Mouse (Mus musculus): ENCODE measurements around the gene 4930556J24Rik. TPM values are rescaled to one million over a fixed set of nuclear protein-coding genes. Genes with fewer than 3 reads are reported as not detected.
"Not testable (repeated sequence)": the region's sequence is repeated elsewhere in the genome, so short reads cannot be mapped to it uniquely, and the experiment has no call there.

The 4930556J24Rik gene
- polyA plus RNA-seq, 1 experiment from 2014 or later = 0.37 TPM

GRCm38 (mm10) chr11:3913316-3914108, 63.1 kb downstream of the 4930556J24Rik start:
- Histone ChIP-seq H3K4me3 (peak overlapping the region; percentile 63), H3K4me2 (replicated peaks) (peak overlapping the region; percentile 93), H3K4me1 (peaks cover 28% of the 10 kb centered on the region), H3K27me3 (peaks cover 20% of the 10 kb centered on the region), H3K27ac (0 out of 2 replicates have a peak overlapping the region, but pooled peaks have one; percentile 33), H3K9ac (peak overlapping the region; percentile 66), H3K9me3 (no peaks in the 10 kb centered on the region), H3K36me3 (peaks cover 5% of the 10 kb centered on the region; the same call in 1 of the 2 replicates)
- peak; percentile 89 for ATAC-seq (ENCODE audit: low FRiP score, low read depth)
- WGBS = under 1% methylated on average over 65 of the region's 65 CpGs

GRCm38 (mm10) chr11:3912875-3913271, 63.7 kb downstream of the 4930556J24Rik start:
- Histone ChIP-seq H3K27ac (no peak overlapping the region), H3K36me3 (peaks cover 5% of the 10 kb centered on the region; the same call in 1 of the 2 replicates), H3K9me3 (no peaks in the 10 kb centered on the region), H3K9ac (peak overlapping the region; percentile 66), H3K4me2 (replicated peaks) (peak overlapping the region; percentile 93), H3K4me3 (peak overlapping the region; percentile 63), H3K27me3 (peaks cover 20% of the 10 kb centered on the region), H3K4me1 (peaks cover 28% of the 10 kb centered on the region)
- WGBS = 3% methylated on average over 16 of the region's 16 CpGs
- ATAC-seq (ENCODE audit: low FRiP score, low read depth) = no peak

- Histone ChIP-seq H3K9ac (peak overlapping the region; percentile 66; the same call in 1 of the 2 replicates), H3K27ac (no peak overlapping the region), H3K4me1 (peaks cover 28% of the 10 kb centered on the region), H3K36me3 (peaks cover 2% of the 10 kb centered on the region; the same call in 1 of the 2 replicates), H3K4me2 (replicated peaks) (peak overlapping the region; percentile 93), H3K9me3 (no peaks in the 10 kb centered on the region), H3K27me3 (peaks cover 20% of the 10 kb centered on the region), H3K4me3 (peak overlapping the region; percentile 63)
- 20% methylated on average over 19 of the region's 19 CpGs for WGBS
- ATAC-seq (ENCODE audit: low FRiP score, low read depth) = no peak
Observed at GRCm38 (mm10) chr11:3912100-3912874, 64.3 kb downstream of the 4930556J24Rik start.

GRCm38 (mm10) chr11:3911440-3911839, 65.1 kb downstream of the 4930556J24Rik start:
- H3K36me3 ChIP-seq; H3K4me3 ChIP-seq; H3K9me3 ChIP-seq; ATAC-seq (ENCODE audit: low FRiP score, low read depth); H3K9ac ChIP-seq; H3K27ac ChIP-seq: not testable (repeated sequence)
- peaks cover 20% of the 10 kb centered on the region for H3K27me3 ChIP-seq
- 92% methylated on average over 6 of the region's 6 CpGs for WGBS
- H3K4me1 ChIP-seq = peaks cover 28% of the 10 kb centered on the region
- peak overlapping the region; percentile 5; the same call in 1 of the 2 replicates for H3K4me2 ChIP-seq (replicated peaks)

DNA sequence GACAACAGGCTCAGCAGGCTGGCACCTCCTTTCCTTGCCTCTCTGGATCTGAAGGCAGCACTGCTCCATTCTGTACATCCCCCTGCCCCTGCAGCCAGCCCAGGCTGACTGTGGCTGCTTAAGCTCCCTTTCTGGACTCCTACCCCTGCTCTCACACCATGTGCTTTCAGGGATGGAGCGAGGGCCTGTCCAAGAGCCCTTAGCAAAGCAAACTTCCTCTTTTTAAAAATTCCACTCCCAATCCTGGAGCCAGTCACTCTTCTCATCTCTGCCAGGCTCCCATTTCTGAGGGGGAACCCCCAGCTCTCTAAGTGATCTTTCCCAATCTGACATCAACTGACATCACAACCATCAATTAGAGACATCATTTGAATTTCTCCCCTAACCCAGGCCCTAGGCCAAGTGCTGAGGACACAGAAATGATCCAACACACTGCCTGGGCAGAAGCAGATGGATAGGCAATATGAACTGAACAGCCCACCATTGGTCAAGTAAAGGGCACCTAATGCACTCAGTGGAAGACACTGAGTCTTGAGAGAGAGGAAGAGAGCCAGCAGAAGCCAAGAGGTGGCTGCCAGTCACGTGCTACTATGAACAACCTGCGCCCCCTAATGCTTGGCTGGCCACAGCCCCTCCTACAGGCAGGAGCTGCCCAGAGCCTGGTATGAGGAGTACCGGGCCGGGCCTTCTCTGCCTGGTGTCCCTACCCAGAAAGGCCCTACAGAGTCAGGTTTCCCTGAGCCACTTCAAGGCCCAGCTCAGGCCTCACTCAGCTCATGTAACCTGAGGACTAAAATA, 65.9 kb downstream of the 4930556J24Rik start:
- H3K27me3 ChIP-seq = peaks cover 20% of the 10 kb centered on the region
- peaks cover 28% of the 10 kb centered on the region for H3K4me1 ChIP-seq
- no peak overlapping the region for H3K9ac ChIP-seq
- H3K4me3 ChIP-seq = no peak overlapping the region
- WGBS = 66% methylated on average over 5 of the region's 5 CpGs
- no peaks in the 10 kb centered on the region for H3K36me3 ChIP-seq
- ATAC-seq (ENCODE audit: low FRiP score, low read depth) = no peak
- H3K4me2 ChIP-seq (replicated peaks) = peak overlapping the region; percentile 5; the same call in 1 of the 2 replicates
- H3K27ac ChIP-seq = no peak overlapping the region
- H3K9me3 ChIP-seq = no peaks in the 10 kb centered on the region

DNA sequence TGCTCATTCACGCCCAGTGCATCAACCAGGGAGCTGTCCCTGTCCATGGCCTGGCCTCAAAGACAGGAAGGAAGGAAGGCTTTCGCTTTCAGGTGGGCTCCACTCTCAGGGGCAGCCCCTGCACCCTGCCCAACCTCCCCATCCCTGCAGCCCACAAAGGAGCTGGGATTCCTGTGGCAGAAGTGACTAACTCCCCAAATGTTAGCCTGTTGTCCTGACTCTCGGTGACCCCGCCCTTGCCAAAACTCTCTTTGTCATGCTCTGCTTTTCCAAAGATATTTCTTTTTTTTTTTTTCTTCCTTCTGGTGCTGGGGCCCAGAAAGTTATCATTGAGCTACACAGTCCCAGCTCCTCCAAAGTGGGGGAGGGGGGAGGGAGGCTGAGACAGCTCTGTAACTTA, 67.3 kb downstream of the 4930556J24Rik start:
- Histone ChIP-seq H3K4me1 (peaks cover 26% of the 10 kb centered on the region), H3K9ac (no peak overlapping the region), H3K4me3 (no peak overlapping the region), H3K27ac (no peak overlapping the region), H3K36me3 (no peaks in the 10 kb centered on the region), H3K27me3 (peaks cover 16% of the 10 kb centered on the region), H3K4me2 (replicated peaks) (no peak overlapping the region), H3K9me3 (no peaks in the 10 kb centered on the region)
- no peak for ATAC-seq (ENCODE audit: low FRiP score, low read depth)
- WGBS = 88% methylated on average over 4 of the region's 4 CpGs

GRCm38 (mm10) chr11:3905446-3905845, 71.1 kb downstream of the 4930556J24Rik start:
- no peaks in the 10 kb centered on the region for H3K36me3 ChIP-seq
- WGBS = 87% methylated on average over 1 of the region's 1 CpGs
- no peak overlapping the region for H3K4me2 ChIP-seq (replicated peaks)
- no peak overlapping the region for H3K9ac ChIP-seq
- no peaks in the 10 kb centered on the region for H3K9me3 ChIP-seq
- ATAC-seq (ENCODE audit: low FRiP score, low read depth) = no peak
- no peak overlapping the region for H3K4me3 ChIP-seq
- no peak overlapping the region for H3K27ac ChIP-seq
- H3K4me1 ChIP-seq = 0 out of 2 replicates have a peak, but pooled peaks cover 2% of the 10 kb centered on the region
- H3K27me3 ChIP-seq = no peaks in the 10 kb centered on the region

DNA sequence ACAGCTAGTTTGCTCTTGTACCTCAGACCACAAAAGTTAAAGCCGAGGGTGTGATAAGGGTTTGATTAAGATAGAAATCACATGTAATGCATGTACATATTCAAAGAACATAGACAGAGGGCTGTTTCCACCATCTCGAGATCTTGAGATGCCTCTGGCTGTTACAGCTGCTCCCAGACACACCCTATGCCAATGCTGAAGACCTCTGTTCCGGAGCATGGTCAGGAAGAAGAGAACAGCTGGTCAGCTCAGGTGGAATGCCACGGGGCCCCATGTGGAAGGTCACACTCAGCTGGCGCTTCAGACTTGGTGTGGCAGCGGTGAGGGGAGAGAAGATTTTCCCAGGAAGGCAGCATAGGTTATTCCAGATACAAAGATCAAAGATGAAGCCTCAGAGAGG, 71.9 kb downstream of the 4930556J24Rik start:
- Histone ChIP-seq H3K27ac (no peak overlapping the region), H3K27me3 (no peaks in the 10 kb centered on the region), H3K4me2 (replicated peaks) (no peak overlapping the region), H3K36me3 (no peaks in the 10 kb centered on the region), H3K9me3 (no peaks in the 10 kb centered on the region), H3K4me3 (no peak overlapping the region), H3K9ac (no peak overlapping the region), H3K4me1 (0 out of 2 replicates have a peak, but pooled peaks cover 2% of the 10 kb centered on the region)
- ATAC-seq (ENCODE audit: low FRiP score, low read depth) = no peak
- 79% methylated on average over 6 of the region's 6 CpGs for WGBS

DNA sequence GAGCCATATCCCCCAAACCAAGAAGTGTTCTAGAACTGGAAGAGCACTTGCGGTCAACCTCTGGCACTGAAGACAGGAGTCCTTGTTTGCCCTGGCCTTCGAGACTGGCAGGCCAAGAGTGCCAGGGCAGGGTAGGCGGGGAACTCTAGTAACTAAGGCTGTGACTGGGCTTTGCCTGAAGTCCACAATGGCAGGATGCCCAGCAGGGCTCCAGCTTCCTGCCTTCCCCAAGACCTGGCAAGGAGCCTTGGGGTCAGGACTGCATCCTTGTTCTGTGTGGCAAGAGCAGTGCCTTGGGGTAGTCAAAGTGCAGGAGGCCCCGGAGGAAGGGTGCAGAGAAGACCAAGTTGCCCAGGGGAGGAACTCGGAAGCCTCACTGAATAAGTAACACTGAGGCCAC, 73.5 kb downstream of the 4930556J24Rik start:
- Histone ChIP-seq H3K4me3 (no peak overlapping the region), H3K9me3 (no peaks in the 10 kb centered on the region), H3K36me3 (peaks cover 7% of the 10 kb centered on the region), H3K4me1 (no peaks in the 10 kb centered on the region), H3K27ac (no peak overlapping the region), H3K27me3 (no peaks in the 10 kb centered on the region), H3K4me2 (replicated peaks) (no peak overlapping the region), H3K9ac (no peak overlapping the region)
- no peak for ATAC-seq (ENCODE audit: low FRiP score, low read depth)
- WGBS = 74% methylated on average over 5 of the region's 5 CpGs

GRCm38 (mm10) chr11:3902516-3902915, 74.1 kb downstream of the 4930556J24Rik start:
- H3K4me1 ChIP-seq = no peaks in the 10 kb centered on the region
- H3K27me3 ChIP-seq = no peaks in the 10 kb centered on the region
- WGBS = 82% methylated on average over 3 of the region's 3 CpGs
- H3K36me3 ChIP-seq = peaks cover 11% of the 10 kb centered on the region
- H3K9me3 ChIP-seq = no peaks in the 10 kb centered on the region
- H3K4me3 ChIP-seq = no peak overlapping the region
- no peak overlapping the region for H3K27ac ChIP-seq
- H3K9ac ChIP-seq = no peak overlapping the region
- no peak overlapping the region for H3K4me2 ChIP-seq (replicated peaks)
- ATAC-seq (ENCODE audit: low FRiP score, low read depth) = no peak

DNA sequence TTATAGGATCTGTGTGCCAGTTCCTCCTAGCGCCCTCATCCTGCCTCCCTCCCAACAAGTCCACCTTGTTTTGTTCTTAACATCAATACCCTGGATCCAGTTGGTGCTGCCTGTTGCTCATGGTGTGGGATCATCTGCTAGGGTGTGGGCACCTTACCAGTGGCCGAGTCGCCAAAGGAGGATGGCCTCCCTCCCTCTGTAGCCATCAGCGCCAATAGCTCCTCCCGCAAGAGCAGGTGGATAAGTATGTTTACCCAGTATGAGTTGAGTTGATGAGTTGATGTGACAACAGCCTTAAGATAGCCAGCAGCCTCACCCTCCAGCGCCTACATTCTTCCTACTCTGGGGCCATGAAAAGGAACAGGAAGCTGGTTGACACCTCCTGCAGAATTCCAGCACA, 76.3 kb downstream of the 4930556J24Rik start:
- no peak overlapping the region for H3K4me3 ChIP-seq
- H3K27me3 ChIP-seq = no peaks in the 10 kb centered on the region
- ATAC-seq (ENCODE audit: low FRiP score, low read depth) = no peak
- no peak overlapping the region for H3K27ac ChIP-seq
- 0 out of 2 replicates have a peak, but pooled peaks cover 2% of the 10 kb centered on the region for H3K4me1 ChIP-seq
- peaks cover 16% of the 10 kb centered on the region for H3K36me3 ChIP-seq
- H3K9ac ChIP-seq = no peak overlapping the region
- no peaks in the 10 kb centered on the region for H3K9me3 ChIP-seq
- WGBS = 82% methylated on average over 6 of the region's 6 CpGs
- H3K4me2 ChIP-seq (replicated peaks) = no peak overlapping the region
